8 mouse cellular contexts compared by ENCODE assay signal in the genomic region with DNA sequence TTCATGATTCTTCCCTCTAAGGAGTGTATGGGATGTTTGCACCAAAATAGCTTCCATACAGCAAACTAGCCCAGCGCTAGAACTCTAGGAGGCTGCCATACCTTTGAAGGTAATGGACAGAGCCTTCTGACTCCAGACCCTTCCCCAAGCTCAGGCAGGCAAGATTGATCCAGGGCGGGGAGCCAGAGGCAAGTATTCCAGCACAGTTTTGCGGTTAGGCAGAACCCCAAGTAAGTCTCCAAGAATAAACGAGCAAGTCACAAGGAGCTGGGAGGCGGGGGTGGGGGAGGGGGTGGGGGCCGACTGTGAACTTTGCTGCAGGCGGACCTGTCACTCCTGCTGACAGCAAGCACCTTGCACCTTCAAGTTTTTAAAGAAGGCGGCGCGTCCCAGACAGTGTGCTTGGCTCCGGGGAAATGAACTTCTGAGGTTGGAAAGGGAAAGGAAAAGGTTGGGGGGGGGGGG. TPM values are rescaled to one million over a fixed set of nuclear protein-coding genes. Genes with fewer than 3 reads are reported as not detected.
DNase-seq lines count a peak whose midpoint lies in the region; ATAC-seq lines count a peak whose summit lies in the region.

No protein-coding gene starts in this region.

- peak overlapping the region; percentile 91 for H3K4me2 ChIP-seq in limb, embryonic 11.5 days (ENCODE audit: low read depth, severe bottlenecking)
- peak overlapping the region; percentile 87 for H3K4me2 ChIP-seq in neural tube, embryonic 14.5 days (ENCODE audit: low read depth, low read length)

- peak; percentile 46; the same call in 1 of the 2 replicates for ATAC-seq in limb, embryonic 11.5 days (ENCODE audit: insufficient number of reproducible peaks, low FRiP score, low TSS enrichment, low read depth)
- ATAC-seq in neural tube, embryonic 14.5 days (ENCODE audit: low read depth), result peak; percentile 16

- H3K27me3 ChIP-seq in limb, embryonic 11.5 days (ENCODE audit: control insufficient read depth, insufficient read depth, low read length), result no peaks in the 10 kb centered on the region
- no peaks in the 10 kb centered on the region for H3K27me3 ChIP-seq in neural tube, embryonic 14.5 days (ENCODE audit: control insufficient read depth, insufficient read depth, low read length)

- no peaks in the 10 kb centered on the region for H3K9me3 ChIP-seq in limb, embryonic 11.5 days (ENCODE audit: control insufficient read depth, low read length)
- H3K9me3 ChIP-seq in neural tube, embryonic 14.5 days (ENCODE audit: control insufficient read depth, low read length), result no peaks in the 10 kb centered on the region

- H3K9ac ChIP-seq in limb, embryonic 11.5 days (ENCODE audit: low read length), result peak overlapping the region; percentile 78; the same call in 1 of the 2 replicates
- H3K9ac ChIP-seq in neural tube, embryonic 14.5 days (replicated peaks; ENCODE audit: low read depth, low read length), result peak overlapping the region; percentile 54

- no peaks in the 10 kb centered on the region for H3K4me1 ChIP-seq in limb, embryonic 11.5 days (ENCODE audit: control insufficient read depth, insufficient read depth, low read length)
- peaks cover 9% of the 10 kb centered on the region; the same call in 1 of the 2 replicates for H3K4me1 ChIP-seq in neural tube, embryonic 14.5 days (ENCODE audit: control insufficient read depth, insufficient read depth, low read length)

- H3K4me3 ChIP-seq in limb, embryonic 11.5 days (ENCODE audit: low read depth, low read length), result peak overlapping the region; percentile 42
- peak overlapping the region; percentile 40; the same call in 1 of the 2 replicates for H3K4me3 ChIP-seq in neural tube, embryonic 14.5 days (ENCODE audit: low read depth, low read length)

- DNase-seq in kidney, adult 11 months, result peak; percentile 6
- DNase-seq in kidney, postnatal 25 days, result no peak
- DNase-seq in R1 (ENCODE audit: low read depth, low spot score), result peak; percentile 21
- DNase-seq in gastrocnemius, postnatal 10 days, result peak; percentile 42
- DNase-seq in limb, embryonic 11.5 days (ENCODE audit: low spot score), result no peak
- DNase-seq in thymus, postnatal 14 days, result no peak
- no peak for DNase-seq in left cerebral cortex, adult 8-10 months (ENCODE audit: low spot score in 2 of 2)

- H3K27ac ChIP-seq in limb, embryonic 11.5 days (replicated peaks; ENCODE audit: low read depth, low read length), result no peak overlapping the region
- no peak overlapping the region for H3K27ac ChIP-seq in neural tube, embryonic 14.5 days (ENCODE audit: low read depth, low read length)

- 24% methylated on average over 11 of the region's 11 CpGs for WGBS in limb, embryonic 11.5 days
- 23% methylated on average over 11 of the region's 11 CpGs for WGBS in neural tube, embryonic 14.5 days

- 0 out of 2 replicates have a peak, but pooled peaks cover 2% of the 10 kb centered on the region for H3K36me3 ChIP-seq in limb, embryonic 11.5 days (ENCODE audit: control insufficient read depth, insufficient read depth, low read length)
- H3K36me3 ChIP-seq in neural tube, embryonic 14.5 days (ENCODE audit: control insufficient read depth, insufficient read depth, low read length), result no peaks in the 10 kb centered on the region

RNA-seq across cellular contexts. Expression of gene Cmya5, which starts 0.7 kb away (rescaled TPM):
- total RNA-seq in gastrocnemius, postnatal 10 days (2021), result 100 to 1,000 TPM; 451 to 467 TPM
- polyA plus RNA-seq in limb, embryonic 11.5 days (2014; fragmentation: Nextera tagmentation; extraction: Ambion mirVana), result 0.01 and 0.04 TPM in 2 replicates
- 0.24 and 0.39 TPM in 2 replicates for polyA plus RNA-seq in neural tube, embryonic 14.5 days (2014; fragmentation: Nextera tagmentation; extraction: Ambion mirVana)
- 1 to 10 TPM; 4.7 to 6.2 (median 5.7) TPM for total RNA-seq in left cerebral cortex, adult 8-10 months (2022)

RNA-seq across cellular contexts. Expression of gene Tent2, which starts 48.3 kb away (rescaled TPM):
- 10 to 100 TPM; 18.0 to 27.0 TPM for total RNA-seq in gastrocnemius, postnatal 10 days (2021)
- polyA plus RNA-seq in limb, embryonic 11.5 days (2014; fragmentation: Nextera tagmentation; extraction: Ambion mirVana), result 90.3 and 91.1 TPM in 2 replicates
- polyA plus RNA-seq in neural tube, embryonic 14.5 days (2014; fragmentation: Nextera tagmentation; extraction: Ambion mirVana), result 48.6 and 54.6 TPM in 2 replicates
- 10 to 100 TPM; 26.7 to 40.7 (median 30.1) TPM for total RNA-seq in left cerebral cortex, adult 8-10 months (2022)

Comparison
In these comparisons a context has a peak if more than half of its experiments do, and no peak if none do; other contexts are left out.
1. DNase-seq: peak in kidney, adult 11 months (single experiment), R1 (single experiment) and gastrocnemius, postnatal 10 days (single experiment); none in kidney, postnatal 25 days (0 of 2), limb, embryonic 11.5 days (single experiment), thymus, postnatal 14 days (single experiment) and left cerebral cortex, adult 8-10 months (0 of 2).
2. RNA of gene Cmya5, which starts 0.7 kb away (total RNA-seq): 451 to 467 TPM in gastrocnemius, postnatal 10 days; 4.7 to 6.2 TPM in left cerebral cortex, adult 8-10 months; every median in the first group is over 10 times any median in the second.